Mouse (Mus musculus): ENCODE results near the gene Gpr107.

GRCm38 (mm10) chr2:31163361-31164118 is 11.4 kb downstream of the Gpr107 start:
- TF ChIP-seq CTCF (IDR thresholded peaks at IDR 0.05; ENCODE audit: borderline replicate concordance, extremely low read depth, insufficient read depth, insufficient read length): no peak
- TF ChIP-seq POLR2A (IDR thresholded peaks at IDR 0.05; ENCODE audit: borderline replicate concordance, extremely low read depth, insufficient read depth, insufficient read length, poor library complexity, severe bottlenecking): no peak
